Mouse (Mus musculus): ENCODE measurements around the gene Tk1.

DNA sequence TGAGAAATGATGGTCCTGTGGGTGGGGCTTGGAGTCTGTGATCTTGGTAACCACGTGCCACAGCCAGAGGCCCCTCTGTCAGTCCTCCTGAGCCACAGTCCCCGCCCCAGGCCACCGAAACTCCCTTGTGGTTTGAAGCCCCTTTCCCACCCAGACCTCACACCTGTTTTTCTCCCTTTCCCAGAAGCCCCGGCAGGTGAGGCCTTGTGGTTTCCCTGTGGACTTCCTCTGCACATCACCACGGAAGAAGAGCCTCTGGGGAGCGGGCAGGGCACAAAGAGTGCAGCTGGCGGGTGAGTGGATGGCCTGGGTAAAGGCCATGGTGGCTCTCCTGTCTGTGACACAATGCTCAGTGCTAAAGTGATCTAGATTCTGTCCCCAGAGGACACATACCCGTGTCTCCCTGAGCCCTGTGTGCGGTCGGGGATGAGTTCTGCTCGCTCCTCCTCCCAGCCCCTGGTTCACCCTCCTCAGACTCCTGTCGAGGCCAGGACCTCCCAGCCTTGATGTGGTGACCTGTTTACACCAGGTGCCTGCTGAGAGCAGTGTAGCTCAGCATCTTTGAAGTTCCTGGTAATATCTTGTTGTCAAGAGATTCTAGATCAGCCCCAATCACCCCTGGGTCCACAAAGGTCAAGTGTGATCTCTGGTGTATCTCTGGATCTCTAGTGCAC is 46.2 kb upstream of the Tk1 start:
- TF ChIP-seq EP300 (IDR thresholded peaks at IDR 0.05; ENCODE audit: low read depth) (no peak), CTCF (IDR thresholded peaks at IDR 0.05; ENCODE audit: low read depth) (no peak)
